Mouse (Mus musculus): Measurements from ENCODE around the gene Zmynd19. TPM values are rescaled to one million over a fixed set of nuclear protein-coding genes. Genes with fewer than 3 reads are reported as not detected.
"Not testable (repeated sequence)": the region's sequence is repeated elsewhere in the genome, so short reads cannot be mapped to it uniquely, and the experiment has no call there.

Gene Zmynd19
- polyA plus RNA-seq, 1 experiment from 2014 or later = 7.1 TPM

GRCm38 (mm10) chr2:24952537-24953055 lies 3.0 kb downstream of the Zmynd19 start:
- no peak for TF ChIP-seq CTCF (IDR thresholded peaks at IDR 0.05; ENCODE audit: low read depth)
- no peak for TF ChIP-seq EP300 (optimal IDR thresholded peaks at IDR 0.05)
- Histone ChIP-seq H3K4me3 (ENCODE audit: low read depth, low read length) (no peak overlapping the region), H3K9me3 (ENCODE audit: control insufficient read depth, low read length) (no peaks in the 10 kb centered on the region), H3K36me3 (ENCODE audit: control insufficient read depth, insufficient read depth, low read length) (peaks cover 7% of the 10 kb centered on the region; the same call in 1 of the 2 replicates), H3K9ac (ENCODE audit: low read length) (no peak overlapping the region), H3K4me1 (replicated peaks; ENCODE audit: control insufficient read depth, insufficient read depth) (no peaks in the 10 kb centered on the region), H3K4me2 (replicated peaks; ENCODE audit: low read depth) (no peak overlapping the region), H3K27ac (replicated peaks) (no peak overlapping the region), H3K27me3 (ENCODE audit: control insufficient read depth, insufficient read depth, low read length) (no peaks in the 10 kb centered on the region)
- ATAC-seq (ENCODE audit: low FRiP score, low TSS enrichment) (no peak), DNase-seq (ENCODE audit: low spot score) (no peak)
- WGBS = 79% methylated on average over 4 of the region's 4 CpGs

- Histone ChIP-seq H3K9me3 (ENCODE audit: control insufficient read depth, low read length) (no peaks in the 10 kb centered on the region), H3K4me3 (ENCODE audit: low read depth, low read length) (no peak overlapping the region), H3K27me3 (ENCODE audit: control insufficient read depth, insufficient read depth, low read length) (no peaks in the 10 kb centered on the region), H3K4me1 (replicated peaks; ENCODE audit: control insufficient read depth, insufficient read depth) (no peaks in the 10 kb centered on the region), H3K27ac (replicated peaks) (no peak overlapping the region), H3K4me2 (replicated peaks; ENCODE audit: low read depth) (no peak overlapping the region), H3K36me3 (ENCODE audit: control insufficient read depth, insufficient read depth, low read length) (0 out of 2 replicates have a peak, but pooled peaks cover 4% of the 10 kb centered on the region), H3K9ac (ENCODE audit: low read length) (no peak overlapping the region)
- DNase-seq (ENCODE audit: low spot score) (peak; percentile 56), ATAC-seq (ENCODE audit: low FRiP score, low TSS enrichment) (0 out of 2 replicates have a peak, but pooled peaks have one; percentile 8)
- 29% methylated on average over 3 of the region's 3 CpGs for WGBS
- TF ChIP-seq EP300 (optimal IDR thresholded peaks at IDR 0.05) (no peak), CTCF (IDR thresholded peaks at IDR 0.05; ENCODE audit: low read depth) (peak; percentile 76)
Observed at GRCm38 (mm10) chr2:24960910-24961309, 11.3 kb downstream of the Zmynd19 start.

- Histone ChIP-seq H3K4me2 (replicated peaks; ENCODE audit: low read depth) (peak within 1 kb of the TSS; percentile 65), H3K4me3 (ENCODE audit: low read depth, low read length) (peak within 1 kb of the TSS; percentile 82), H3K9me3 (ENCODE audit: control insufficient read depth, low read length) (no peaks in the 10 kb centered on the region), H3K4me1 (replicated peaks; ENCODE audit: control insufficient read depth, insufficient read depth) (no peaks in the 10 kb centered on the region), H3K27me3 (ENCODE audit: control insufficient read depth, insufficient read depth, low read length) (no peaks in the 10 kb centered on the region), H3K36me3 (ENCODE audit: control insufficient read depth, insufficient read depth, low read length) (0 out of 2 replicates have a peak, but pooled peaks cover 4% of the 10 kb centered on the region), H3K9ac (ENCODE audit: low read length) (peak within 1 kb of the TSS; percentile 79), H3K27ac (replicated peaks) (0 out of 2 replicates have a peak within 1 kb of the TSS, but pooled peaks have one; percentile 8)
- ATAC-seq (ENCODE audit: low FRiP score, low TSS enrichment) = peak; percentile 86
- WGBS = under 1% methylated on average over 28 of the region's 28 CpGs
- DNase-seq (ENCODE audit: low spot score) = peak; percentile 90
- TF ChIP-seq EP300 (optimal IDR thresholded peaks at IDR 0.05) (no peak), CTCF (IDR thresholded peaks at IDR 0.05; ENCODE audit: low read depth) (peak; percentile 96)
Observed at GRCm38 (mm10) chr2:24962304-24963000, 12.9 kb downstream of the Zmynd19 start, which contains the start of gene Dph7. TSS of gene Dph7 (plus strand) at chr2:24962400.

GRCm38 (mm10) chr2:24970386-24970785 lies 20.8 kb downstream of the Zmynd19 start:
- Histone ChIP-seq H3K27me3 (ENCODE audit: control insufficient read depth, insufficient read depth, low read length) (no peaks in the 10 kb centered on the region), H3K9ac (ENCODE audit: low read length) (no peak overlapping the region), H3K9me3 (ENCODE audit: control insufficient read depth, low read length) (no peaks in the 10 kb centered on the region), H3K36me3 (ENCODE audit: control insufficient read depth, insufficient read depth, low read length) (peaks cover 21% of the 10 kb centered on the region; the same call in 1 of the 2 replicates), H3K4me1 (replicated peaks; ENCODE audit: control insufficient read depth, insufficient read depth) (no peaks in the 10 kb centered on the region; the same call in 1 of the 2 replicates), H3K4me2 (replicated peaks; ENCODE audit: low read depth) (no peak overlapping the region), H3K27ac (replicated peaks) (no peak overlapping the region), H3K4me3 (ENCODE audit: low read depth, low read length) (no peak overlapping the region)
- no peak for ATAC-seq (ENCODE audit: low FRiP score, low TSS enrichment)
- DNase-seq (ENCODE audit: low spot score) = no peak
- no peak for TF ChIP-seq EP300 (optimal IDR thresholded peaks at IDR 0.05)
- no peak for TF ChIP-seq CTCF (IDR thresholded peaks at IDR 0.05; ENCODE audit: low read depth)
- 81% methylated on average over 4 of the region's 4 CpGs for WGBS

- not testable (repeated sequence) for H3K9me3 ChIP-seq (ENCODE audit: control insufficient read depth, low read length); H3K27me3 ChIP-seq (ENCODE audit: control insufficient read depth, insufficient read depth, low read length); DNase-seq (ENCODE audit: low spot score); ATAC-seq (ENCODE audit: low FRiP score, low TSS enrichment); H3K4me1 ChIP-seq (replicated peaks; ENCODE audit: control insufficient read depth, insufficient read depth)
- WGBS = 2% methylated on average over 17 of the region's 17 CpGs
- H3K4me3 ChIP-seq (ENCODE audit: low read depth, low read length) = peak overlapping the region; percentile 70
- peaks cover 14% of the 10 kb centered on the region; the same call in 1 of the 2 replicates for H3K36me3 ChIP-seq (ENCODE audit: control insufficient read depth, insufficient read depth, low read length)
- H3K27ac ChIP-seq (replicated peaks) = peak overlapping the region; percentile 89
- peak overlapping the region; percentile 77 for H3K9ac ChIP-seq (ENCODE audit: low read length)
- H3K4me2 ChIP-seq (replicated peaks; ENCODE audit: low read depth) = peak overlapping the region; percentile 96
Observed at GRCm38 (mm10) chr2:24974452-24974851, 24.9 kb downstream of the Zmynd19 start.

All from stomach, postnatal 0 days (tissue).